Mouse (Mus musculus): ENCODE results near the gene Ovca2. TPM values are rescaled to one million over a fixed set of nuclear protein-coding genes. Genes with fewer than 3 reads are reported as not detected.

Gene Ovca2
- 10 to 100 TPM; 35.0 to 44.0 TPM for polyA plus RNA-seq (2017; shearing (Covaris generic))

DNA sequence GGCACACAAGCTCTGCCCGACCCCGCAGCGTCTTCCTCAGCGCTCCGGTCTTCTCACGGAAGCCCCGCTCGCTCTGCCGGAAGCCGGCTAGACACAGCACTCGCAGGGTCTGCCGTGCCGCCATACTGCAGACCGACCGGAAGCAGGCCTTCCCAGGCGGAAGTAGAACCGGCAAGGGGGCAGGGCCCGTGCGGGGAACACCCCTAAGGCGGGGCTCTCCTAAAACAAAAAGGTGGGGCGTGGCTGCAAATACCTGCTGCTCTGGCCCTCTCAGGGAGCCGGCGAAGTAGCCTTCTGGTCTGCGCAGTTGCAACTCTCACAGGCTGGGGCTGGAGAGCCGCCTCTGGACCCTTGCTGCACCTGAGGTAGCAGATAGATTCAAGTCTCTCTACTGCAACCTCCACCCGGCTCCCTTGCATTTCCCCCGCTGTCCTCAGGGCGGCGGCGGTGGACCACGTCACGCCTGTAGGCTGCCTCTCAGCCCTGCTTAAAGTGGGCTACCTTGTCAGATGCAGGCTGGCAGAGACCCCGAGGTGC lies at the start of gene Ovca2:
Gene Ovca2, minus strand, starts transcription at position 164 of the 537 bp plus-strand sequence.

GRCm38 (mm10) chr11:75193256-75194071 lies 14.8 kb upstream of the Ovca2 start, which contains the start of gene Rtn4rl1:
TSS of gene Rtn4rl1 (plus strand) at chr11:75193783.

GRCm38 (mm10) chr11:75190905-75191441 lies 12.3 kb upstream of the Ovca2 start, which contains the start of gene Dph1:
TSS of gene Dph1 (minus strand) at chr11:75191241.

DNA sequence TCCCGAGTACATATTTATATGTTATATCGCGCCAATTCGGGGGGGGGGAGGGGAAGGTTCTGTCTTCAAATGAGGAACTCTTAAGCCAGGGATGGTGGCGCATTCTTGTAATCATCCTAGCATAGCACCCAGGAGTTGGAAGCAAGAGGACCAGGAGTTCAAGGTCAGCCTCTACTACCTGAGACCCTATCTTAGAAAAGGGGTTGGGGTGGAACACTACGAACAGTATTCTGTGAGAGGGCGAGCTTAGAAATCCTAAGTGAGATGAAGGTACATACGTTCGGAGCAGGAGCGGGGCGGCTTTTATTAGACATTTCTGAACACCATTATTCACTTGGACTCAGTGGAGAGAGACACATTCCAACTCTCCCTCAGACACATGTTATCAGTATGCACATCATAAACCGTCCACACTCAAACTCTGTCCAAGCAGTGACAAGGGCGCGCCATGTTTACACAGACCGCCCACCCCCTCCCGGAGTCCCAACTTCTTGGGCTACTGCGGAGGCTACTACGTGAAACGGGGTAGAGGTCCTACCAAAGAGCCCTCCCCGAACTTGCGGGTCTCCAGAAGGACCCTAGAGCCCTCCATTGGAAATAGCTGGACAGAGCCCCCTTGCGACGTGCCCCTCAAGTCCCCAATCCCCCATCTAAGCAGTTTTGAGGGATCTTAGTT lies 9.1 kb downstream of the Ovca2 start, which contains the start of gene Hic1:
Gene Hic1, minus strand, starts transcription at position 115 of the 676 bp plus-strand sequence.

Other genes starting within 250 kb of the Ovca2 start
- gene Hic1, start 9.3 kb downstream of the Ovca2 start, polyA plus RNA-seq (2017; shearing (Covaris generic)): 1 to 10 TPM in 1 of 2 experiments, under 1 TPM in 1; 0.28 to 4.8 TPM
- 10 to 100 TPM; 10.6 to 15.2 TPM for gene Dph1, start 12.4 kb upstream of the Ovca2 start, polyA plus RNA-seq (2017; shearing (Covaris generic))
- 10 to 100 TPM; 10.2 to 20.9 TPM for gene Rtn4rl1, start 14.9 kb upstream of the Ovca2 start, polyA plus RNA-seq (2017; shearing (Covaris generic))
- 100 to 1,000 TPM; 126 to 149 TPM for gene Rpa1, start 169.5 kb upstream of the Ovca2 start, polyA plus RNA-seq (2017; shearing (Covaris generic))
- 10 to 100 TPM; 12.9 to 15.4 TPM for gene Smyd4, start 169.6 kb upstream of the Ovca2 start, polyA plus RNA-seq (2017; shearing (Covaris generic))
- 1 to 10 TPM; 2.2 to 2.9 TPM for gene Serpinf1, start 243.9 kb upstream of the Ovca2 start, polyA plus RNA-seq (2017; shearing (Covaris generic))

All from activated CD4-positive, CD25-positive, alpha-beta regulatory T cell (primary cell).